Mouse (Mus musculus) thymus, postnatal 14 days (tissue): Measurements from ENCODE around the gene Igfbpl1.
A peak's percentile ranks its signal among the peaks of the same experiment; 100 is the strongest.

ENCODE experiments used
- DNase-seq: peaks from one replicate; pipeline ENCODE4 v3.0.0; 2021

Gene Igfbpl1

DNA sequence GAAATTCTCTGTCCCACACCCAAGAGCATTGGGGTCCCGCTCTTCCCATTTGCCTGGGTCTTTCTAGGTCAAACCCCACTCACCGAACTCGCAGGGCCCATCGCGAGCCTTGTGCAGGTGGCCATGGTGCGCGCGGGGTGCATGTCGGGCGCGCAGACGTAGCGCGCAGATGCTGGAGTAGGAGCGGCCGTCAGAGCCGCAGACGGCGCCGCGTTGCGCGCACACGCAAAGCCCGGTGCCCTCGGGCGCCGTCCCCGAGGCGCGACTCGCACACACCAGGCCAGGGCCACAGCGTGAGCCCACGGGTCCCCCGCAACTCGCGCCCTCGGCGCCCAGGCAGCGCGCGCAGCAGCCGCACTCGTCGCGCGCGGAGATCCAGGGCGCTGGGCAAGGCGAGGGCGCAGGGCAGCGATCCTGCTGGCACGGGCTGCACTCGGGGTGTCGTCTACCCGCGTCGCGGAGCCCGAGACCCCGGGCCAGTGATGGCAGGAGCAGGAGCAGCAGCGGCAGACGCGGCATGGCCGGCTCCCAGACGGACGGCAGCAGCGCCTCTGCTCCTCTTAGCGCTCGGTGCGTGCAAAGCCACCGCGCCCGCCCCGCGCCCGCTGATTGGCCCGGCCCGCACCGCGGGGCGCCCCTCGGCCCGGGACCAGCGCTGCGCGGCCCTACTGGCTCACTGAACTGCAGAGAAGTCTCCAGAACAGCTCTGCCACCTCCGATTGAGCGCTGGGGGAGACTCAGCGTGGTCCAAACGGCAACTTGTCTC is at the start of gene Igfbpl1:
Igfbpl1 (minus strand) TSS at position 649 of the 766 bp plus-strand sequence.
- DNase-seq: no peak

DNA sequence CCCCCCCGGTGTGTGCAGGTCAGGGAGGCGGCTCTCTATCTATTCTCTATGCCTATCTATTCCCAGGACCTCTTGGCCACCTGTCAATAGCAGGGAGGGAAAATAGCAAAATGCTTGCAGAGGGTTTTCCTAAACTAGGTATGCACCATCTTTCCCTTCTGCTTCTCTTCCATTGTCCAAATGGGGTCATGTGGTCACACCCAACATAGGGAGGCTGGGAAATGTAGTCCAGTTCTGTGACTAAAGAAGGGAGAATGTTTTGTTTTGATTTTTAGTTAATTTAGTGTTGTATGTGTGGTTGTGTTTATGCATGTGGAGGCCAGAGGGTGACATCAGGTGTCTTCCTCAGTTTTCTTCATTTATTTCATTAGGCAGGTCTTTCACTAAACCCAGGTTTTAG is 45.4 kb upstream of the Igfbpl1 start:
- DNase-seq: no peak

DNA sequence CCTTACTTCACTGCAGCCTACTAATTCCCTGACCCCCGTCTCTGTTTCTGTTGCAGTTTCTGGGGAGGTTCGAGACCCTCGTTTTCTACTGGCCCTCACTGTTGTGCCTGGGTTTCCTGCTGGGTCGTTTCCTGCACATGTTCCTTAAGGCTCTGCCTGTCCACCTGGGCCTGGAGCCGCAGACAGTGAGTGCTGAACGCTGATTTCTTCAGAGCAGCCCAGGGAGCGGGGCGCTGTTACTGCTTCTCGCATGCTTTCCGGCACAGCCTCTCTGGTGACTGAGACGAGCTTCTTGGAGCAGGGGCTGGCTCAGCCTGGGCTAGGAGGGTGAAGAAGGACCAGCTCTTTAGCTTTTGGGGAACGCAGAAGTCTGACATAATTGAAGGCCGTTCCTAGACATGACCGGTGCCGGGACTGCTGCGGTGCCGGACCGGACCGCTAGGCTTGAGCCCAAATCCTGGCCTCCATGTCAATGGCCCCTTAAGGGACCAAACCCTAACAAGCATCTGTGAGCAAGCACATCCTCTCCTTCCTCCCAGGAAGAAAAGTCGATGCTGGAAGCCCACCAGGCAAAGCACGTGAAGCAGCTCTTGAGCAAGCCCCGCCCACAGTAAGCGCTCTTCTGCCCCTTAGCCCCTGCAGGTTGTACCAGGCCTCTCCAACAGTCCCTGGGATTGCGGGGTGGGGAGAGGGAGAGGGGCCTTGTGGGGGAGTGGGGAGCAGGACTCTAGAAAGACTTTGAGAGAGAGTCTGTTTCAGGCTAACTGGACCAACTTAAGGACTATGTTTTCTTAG is 42.5 kb upstream of the Igfbpl1 start:
- no peak for DNase-seq

DNA sequence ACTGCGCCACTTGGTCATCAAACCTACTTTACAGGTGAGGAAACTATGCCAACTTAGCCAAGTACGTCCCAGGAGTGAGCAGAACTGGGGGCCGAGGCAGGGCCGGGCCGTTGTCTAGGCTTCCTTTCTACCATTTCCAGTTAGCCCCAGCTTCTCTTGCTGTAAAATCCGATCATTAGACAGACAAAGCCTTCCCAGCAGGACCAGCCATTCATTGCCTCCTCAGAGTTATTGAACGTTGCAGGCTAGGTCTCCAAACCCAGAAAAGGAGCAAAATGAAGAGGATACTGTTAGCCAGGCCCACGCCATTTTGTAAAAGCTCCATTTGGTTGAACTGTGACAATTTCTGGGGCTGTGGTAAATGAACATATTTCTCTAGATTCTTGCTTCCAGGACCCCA is 40.7 kb upstream of the Igfbpl1 start:
- no peak for DNase-seq

DNA sequence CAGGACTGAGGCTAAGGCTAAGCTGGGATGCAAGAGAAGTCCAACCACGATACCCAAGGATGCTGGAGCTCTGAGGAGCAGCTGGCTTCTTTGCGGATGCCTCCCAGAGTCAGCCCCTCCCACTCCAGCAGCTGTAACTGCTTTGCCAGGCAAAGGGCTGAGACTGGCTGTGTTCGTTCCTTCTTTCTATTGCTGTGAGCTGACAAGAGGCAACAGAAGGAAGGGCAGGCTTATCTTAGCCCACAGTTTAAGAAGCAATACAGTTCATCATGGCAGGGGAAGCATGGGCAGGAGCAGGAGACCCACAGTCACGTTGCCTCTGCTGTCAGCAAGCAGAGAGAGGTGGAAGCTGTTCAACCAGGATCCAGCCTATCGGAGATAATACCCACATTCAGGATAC is 34.4 kb upstream of the Igfbpl1 start:
- no peak for DNase-seq

DNA sequence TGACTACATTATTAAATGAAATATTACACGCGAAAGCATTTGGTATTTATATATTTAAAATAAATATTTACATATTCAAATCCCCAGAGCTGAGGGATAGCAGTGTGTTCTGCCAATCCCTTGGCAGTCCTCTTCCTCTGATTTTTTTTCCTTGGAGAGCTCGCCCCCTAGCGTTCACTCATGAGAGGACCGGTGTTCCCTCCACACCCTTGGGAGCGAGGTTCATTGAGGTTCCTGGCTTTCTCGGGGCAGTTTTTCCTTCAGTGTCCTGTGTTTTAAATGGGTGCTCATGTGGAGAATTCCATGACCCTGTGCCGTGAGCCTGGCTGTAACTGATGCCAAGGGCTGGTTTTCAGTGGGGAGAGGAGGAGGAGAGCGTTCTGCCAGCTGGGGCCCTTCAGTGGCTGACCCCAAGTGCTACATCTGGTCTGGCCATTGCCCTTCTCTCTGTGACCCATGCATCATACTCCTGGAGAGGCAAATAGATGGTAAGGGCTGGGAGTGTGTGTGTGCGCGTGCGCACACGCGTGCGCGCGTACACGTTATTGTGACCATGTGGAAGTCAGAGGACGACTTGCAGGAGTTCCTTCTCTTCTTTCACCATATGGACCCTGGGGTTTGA is 29.2 kb upstream of the Igfbpl1 start:
- peak; percentile 61 for DNase-seq

DNA sequence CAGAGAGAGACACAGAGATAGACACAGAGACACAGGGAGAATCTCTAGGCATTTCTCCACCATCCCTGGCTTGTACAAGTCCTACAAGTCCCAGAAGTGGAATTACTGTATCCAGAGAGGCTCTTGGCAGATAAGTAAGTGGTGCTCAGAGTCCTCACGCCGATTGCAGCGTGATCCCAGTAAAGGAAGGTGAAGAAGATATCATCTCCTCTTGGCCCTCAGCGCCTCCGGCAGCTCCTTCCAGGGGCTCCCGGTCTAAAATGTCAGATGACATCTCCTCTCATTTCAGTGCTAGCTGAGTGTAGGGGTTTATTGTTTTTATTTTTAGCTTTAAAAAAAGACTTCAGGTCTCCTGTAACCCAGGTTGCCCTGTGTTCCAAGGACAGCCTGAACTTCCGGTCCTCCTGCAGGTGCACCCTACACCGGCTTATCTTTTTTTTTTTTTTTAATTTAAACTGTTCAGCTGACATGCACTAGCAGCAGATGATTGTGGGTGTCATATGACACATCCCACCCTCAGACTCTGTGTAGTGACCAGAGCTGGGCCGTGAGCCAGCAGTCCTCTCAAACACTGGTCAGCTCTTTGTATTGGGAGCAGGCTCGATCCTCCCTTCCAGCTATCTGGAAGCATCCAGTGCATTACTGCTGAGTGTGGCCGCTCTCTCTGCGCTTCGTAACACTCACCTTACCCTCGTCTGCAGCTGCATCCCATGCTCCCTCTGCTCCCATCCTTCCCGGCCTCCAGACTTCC is 26.9 kb upstream of the Igfbpl1 start:
- DNase-seq: no peak

DNA sequence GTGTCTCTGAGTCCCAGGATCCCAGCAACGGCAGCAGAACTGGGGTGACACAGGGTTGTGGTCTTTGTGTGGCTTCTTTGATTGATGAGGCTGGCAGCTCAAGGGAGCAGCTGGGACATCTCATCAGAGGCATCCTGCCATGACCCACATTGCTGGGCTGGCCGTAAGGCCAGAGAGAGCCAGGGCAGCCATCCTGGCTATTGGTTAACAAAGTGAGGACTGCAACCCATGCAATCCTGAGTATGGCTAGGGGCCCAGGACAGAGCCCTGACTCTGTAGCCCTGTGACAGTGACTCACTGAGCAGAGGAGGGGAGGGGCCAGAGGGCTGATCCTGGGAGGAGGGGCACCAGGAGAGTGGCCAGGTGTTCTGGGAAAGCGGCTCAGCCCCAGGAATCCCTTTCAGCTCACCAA is 24.9 kb upstream of the Igfbpl1 start:
- DNase-seq: no peak

DNA sequence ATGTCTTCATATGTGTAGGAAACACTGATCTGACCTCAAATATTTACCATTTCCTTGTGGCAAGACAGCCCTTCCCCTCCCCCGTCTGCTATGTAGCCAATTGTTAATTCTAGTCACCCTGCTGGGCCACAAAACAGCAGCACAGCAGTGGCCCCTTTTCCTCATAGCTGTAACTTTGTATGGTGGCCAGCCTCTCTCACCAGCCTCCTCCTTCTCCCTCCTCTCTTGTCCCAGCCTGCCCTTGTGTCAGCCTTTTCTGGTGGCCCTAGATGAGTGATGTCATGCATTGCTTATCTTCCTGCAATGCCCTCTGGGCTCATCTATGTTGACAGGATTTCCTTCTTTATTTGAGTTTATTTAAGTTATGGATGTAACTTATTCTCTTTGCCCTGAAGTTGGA is 22.7 kb upstream of the Igfbpl1 start:
- DNase-seq: no peak

DNA sequence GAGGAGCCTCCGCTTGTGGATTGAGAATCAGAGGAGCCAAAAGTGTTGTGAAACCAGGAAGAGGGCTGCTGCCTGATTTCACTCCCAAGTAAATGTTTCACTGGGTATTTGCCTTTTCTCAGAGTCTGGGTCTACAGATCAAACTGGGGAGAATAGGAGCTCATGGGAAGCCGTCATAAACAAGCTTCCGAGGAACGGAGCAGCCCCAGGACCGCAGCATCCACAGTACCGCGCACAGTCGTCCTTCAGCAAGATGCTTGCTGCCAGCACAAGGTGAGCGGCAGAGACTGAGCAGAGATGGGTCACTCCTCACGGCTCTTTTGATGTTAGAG is 22.1 kb upstream of the Igfbpl1 start:
- DNase-seq: no peak

DNA sequence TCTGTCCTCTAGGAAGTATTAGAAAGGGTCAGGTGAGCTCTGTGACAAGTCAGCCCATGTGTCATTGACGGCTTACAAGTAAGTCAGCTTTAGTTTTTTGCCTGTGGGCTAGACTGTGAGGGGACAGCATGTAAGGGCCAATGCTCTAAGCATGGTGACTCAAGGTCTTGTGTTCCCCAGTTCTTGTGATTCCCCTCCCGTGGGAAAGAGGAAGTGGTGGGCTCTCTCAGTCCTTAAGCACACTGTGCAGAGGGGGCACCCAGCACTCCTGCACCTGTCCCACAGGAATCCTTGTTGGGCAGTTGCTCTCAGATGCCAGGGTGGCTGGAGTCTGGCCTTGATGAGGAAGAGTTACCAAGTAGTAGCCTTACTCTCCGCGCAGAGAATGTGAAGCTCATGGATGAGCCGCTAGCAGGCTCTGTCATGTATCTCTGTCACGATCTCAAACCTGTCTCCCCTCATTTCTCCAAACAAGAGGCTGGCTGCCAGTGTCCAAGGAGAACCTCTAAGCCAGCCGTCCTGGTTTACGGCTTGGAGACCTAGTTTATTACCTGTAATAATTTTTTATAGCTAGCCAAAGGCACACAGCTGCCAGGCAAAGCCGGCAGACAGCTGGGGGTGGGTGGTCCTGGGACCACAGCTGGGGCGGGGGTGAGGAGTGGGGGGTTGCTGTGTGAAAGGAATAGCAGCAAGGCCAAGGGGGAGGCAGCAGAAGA is 21.5 kb upstream of the Igfbpl1 start, which contains the start of gene Stra6l:
Stra6l (plus strand) TSS at position 556 of the 716 bp plus-strand sequence.
- DNase-seq: no peak

DNA sequence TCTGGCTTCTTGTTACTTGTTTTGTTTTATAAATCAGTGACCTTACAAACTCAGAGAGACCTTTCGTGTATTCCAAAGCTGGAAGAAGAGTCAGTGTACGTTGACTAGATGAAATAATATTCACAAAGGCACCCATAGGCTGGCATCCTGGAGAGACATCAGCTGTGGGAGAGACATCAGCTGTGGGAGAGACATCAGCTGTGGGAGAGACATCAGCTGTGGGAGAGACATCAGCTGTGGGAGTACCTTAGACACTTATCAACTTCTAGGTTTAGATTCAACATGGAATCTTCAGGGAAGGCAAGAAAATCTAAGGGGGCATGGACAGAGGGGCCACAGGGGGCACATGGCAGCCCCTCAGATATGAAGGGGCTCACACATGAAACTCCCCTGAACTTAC is 19.5 kb upstream of the Igfbpl1 start:
- DNase-seq: no peak

DNA sequence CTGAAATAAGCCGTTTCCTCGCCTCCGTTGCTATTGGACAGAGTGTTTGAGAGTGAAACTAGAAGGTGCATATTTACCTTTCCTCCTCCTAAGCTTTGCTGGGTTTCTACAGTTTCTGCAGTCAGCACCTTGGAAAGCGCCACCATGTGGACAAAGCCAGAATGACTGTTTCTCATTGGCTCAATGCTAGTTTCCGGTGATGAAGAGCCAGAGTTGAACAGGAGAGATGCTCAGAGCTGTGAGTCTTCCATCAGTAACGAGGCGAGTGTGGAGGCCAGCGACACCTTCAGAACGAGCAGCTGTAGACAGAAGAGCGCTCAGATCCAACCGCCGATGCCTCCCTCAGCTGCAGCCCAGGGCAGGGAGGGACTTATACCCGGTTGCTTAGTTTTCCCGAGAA is 17.6 kb upstream of the Igfbpl1 start:
- peak; percentile 50 for DNase-seq

DNA sequence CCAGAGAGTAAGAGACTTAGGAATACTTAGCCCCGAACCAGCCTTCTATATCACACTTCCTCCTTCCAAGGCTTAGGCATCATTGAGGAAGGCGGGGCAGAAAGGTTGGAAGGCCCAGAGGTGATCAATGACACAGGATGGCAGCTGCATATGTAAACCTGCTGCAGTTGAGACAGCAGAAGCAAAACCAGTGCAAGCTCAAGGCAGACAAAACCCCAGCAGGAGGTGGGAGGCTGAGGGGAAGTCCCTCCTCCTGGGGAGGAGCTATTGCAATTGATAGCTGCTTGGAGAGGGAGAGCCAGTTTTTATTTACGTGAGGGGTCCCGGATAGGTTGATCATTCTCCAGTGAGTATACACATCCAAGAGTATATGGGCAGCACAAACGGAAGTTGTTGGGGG is 6.7 kb upstream of the Igfbpl1 start:
- DNase-seq: no peak

DNA sequence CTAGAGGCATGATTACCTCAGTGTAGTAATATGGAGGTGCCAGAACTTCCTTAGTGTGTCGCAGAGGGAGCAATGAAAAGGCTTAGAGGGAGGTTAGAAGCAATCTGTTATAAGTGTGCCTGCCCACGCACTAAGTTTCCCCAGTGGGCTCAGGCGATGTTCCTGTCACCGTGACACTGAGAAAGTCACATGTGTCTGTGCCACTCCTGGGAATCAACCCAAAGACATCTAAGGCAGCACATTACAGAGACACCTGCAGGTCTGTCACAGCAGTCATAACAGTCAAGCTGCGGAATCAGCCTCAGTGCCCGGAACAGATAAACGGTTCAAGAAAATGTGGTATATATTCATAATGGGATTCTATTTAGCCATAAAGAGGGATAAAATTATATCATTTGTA is 5.3 kb upstream of the Igfbpl1 start:
- DNase-seq: no peak

DNA sequence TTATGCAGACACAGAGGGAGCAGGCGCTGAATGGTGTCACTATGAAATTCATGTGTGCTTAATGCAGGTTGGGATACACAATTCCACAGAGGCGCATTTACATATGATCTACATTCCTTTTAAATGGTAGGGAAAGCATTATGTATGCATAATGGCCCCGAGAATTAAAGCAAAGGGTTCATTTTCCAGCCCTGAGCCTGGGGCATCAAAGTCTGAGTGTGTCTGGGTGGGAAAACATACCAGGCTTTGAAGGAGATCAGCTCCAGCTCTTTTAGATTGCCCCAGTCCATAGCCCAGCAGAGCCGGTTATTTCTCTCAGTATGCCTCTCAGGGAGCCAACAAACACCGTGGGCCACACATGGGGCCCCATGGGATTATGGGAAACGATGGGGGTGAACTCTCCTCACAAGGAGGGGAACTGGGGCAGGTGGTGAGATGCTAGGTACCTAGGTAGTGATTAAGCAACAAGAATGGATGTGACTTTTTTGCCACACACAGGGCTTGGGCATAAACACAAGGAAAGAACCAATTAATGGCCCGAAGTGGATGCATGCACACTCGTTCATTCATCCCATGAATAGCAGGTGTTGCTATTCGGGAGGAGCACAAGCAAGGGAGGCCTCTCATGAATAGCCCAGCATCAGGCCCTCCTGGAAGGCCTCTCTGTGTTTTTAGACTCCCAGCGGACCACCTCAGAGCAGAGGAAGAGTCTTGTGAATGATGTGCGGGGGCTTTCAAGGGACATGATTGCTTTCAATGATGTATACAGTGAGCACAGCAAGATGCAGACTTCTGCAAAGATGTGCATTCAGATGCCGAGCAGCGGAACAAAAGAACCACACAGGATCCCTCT is 3.4 kb upstream of the Igfbpl1 start:
- DNase-seq: no peak

DNA sequence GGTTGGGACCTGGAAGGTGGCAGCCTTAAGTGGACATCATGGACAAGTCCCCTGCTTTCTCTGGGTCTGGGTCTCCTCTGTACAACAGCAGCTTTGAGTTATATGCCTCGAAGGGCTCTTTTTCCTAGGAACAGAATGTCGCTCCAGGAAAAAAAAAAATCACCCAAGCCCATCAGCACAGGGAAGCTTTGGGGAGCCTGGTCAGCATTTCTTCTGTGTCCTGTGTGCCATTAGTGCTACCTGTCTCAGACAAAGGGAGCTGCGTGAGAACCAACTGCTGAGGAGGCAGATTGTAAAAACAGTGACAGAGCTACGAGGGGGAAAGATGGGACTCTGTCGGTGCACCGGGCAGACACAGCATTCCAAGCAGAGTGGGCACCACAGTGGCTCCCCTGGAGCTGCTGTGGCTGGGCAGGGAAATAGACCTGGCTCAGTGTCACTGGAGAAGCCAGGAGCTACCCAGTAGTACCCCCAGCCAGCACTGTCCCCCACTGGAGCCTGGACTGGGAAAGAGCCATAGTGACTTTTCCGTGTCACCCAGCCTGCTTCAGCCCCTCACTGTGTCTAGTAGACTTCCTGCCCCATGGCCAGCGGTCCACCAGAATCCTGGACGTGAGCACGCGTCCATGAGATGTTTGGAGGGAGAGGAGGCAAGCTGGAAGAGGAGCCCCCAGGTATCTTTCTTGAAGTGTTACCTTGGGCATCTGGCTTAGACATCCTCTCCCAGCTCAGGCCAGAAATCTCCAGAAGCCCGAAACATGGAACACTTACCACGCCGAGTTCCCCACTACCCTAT is 1.8 kb downstream of the Igfbpl1 start:
- no peak for DNase-seq

DNA sequence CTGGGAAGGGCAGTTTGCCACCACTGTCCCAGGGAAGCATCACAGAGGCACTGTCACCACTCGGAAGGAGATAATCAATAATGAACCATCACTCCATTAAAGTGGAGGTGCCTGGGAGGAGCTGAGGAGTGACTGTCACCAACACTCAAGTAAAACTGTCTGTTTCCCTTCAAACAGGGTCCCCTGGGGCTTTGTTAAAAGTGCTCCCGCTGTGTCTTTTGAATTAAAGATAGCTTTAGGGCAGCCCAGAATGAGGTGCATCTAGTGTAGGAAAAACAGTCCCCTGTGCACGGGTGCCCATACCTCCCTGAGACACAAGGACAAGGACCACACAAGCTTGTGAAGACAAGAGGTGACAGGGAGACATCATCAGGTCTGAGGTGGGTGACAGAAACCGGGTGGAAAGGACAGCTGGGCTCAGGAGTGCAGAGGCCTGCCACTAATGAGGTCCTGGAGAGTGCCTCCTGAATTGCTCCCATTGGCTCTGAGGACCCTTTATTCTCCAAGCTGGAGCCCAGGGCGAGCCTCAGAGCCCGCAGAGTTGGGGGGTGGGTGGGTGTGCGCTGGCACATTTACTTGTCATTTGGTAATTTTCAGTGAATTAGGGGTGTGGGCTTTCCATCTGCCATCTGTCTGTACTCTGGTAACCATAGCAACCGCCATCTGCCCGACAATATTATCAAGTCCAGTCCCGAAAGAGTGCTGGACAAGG is 2.5 kb downstream of the Igfbpl1 start:
- DNase-seq: no peak

DNA sequence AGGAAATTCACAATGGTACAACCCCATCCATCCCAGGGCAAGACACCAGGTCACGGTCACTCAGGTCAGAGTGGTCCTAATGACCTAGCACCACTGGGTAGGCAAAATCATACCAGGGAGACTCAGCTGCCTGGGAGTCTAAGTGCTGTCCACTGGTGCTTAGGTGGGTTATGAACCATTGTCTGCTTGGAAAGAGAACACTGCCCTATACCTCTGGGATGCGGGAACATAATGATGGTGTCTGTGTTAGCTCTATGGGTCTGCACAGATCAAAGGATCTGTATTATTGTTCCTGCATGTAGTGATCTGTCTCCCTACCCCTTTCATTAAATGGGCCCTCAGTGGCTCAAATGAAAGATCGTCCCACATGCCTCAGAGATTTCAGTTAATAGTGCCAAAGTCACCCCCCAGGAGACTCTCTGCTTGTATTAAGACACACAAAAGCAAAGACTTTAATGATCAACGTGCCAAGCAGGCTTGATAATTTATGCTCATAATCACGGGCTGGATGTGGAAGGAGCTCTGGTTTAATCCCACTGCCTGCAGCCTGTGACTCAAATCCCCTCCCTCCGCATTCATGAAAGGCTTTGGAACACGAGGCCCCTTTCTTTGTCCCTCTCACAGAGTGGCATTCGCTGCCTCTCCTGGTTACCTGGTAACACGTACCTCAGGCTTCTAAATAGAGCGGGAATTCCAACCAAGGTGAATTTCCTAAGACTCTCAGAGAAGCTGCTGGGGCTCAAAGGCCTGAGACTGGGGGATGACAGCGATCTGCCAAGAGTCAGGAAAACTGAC is 3.7 kb downstream of the Igfbpl1 start:
- no peak for DNase-seq
